Mouse (Mus musculus) megakaryocyte, adult 5-6 weeks (primary cell): ENCODE data around the gene N4bp1. TPM values are rescaled to one million over a fixed set of nuclear protein-coding genes. Genes with fewer than 3 reads are reported as not detected.

Experiments
- ATAC-seq: 2 replicates; pipeline ENCODE4 v1.8.0; 2016; ENCODE audit warnings: mild to moderate bottlenecking, inconsistent platforms; ENCODE audit not compliant: poor library complexity, severe bottlenecking
- total RNA-seq, 2 experiments: library from RNA; stranded (forward) in 1 of 2; stranded (reverse) in 1 of 2; fragments of 153-499, 151-499 nt in 1 of 2; fragments of 221-1000, 200-1000 nt in 1 of 2; gene quantifications; 2 replicates each; pipeline versions ENCODE4 v1.2.3 to v1.2.4; 2015 to 2017

Gene N4bp1
- total RNA-seq, 2 experiments from 2014 or later: 27.2 to 36.1 TPM

DNA sequence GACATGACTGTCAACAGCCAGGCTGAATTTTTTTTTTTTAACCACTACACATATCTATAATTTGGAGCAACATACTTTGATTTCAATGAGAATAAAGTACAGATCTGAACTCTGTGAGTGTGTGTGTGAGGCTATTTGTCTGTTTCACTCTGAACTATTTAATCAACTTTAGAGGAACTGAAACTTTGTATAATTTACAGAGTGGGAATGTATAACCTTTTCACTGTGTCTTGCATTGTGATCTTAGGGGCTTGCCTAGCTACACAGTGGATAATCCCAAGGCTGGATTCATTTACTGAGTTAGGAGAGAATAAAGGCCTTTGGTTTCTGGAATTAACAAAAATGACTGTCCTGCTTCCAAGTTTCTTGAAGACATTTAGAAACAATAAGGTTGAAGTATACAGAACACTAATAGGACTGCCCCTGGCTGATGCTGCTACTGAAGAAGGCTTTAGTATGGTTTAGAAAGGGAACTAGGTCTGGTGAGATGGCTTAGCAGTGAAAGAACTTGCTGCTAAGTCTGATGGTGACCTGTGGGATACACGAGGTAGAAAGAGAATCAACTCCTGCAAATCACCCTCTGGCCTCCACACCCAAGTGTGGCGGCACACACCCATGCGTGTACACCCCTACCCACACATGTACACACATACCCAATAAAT, 22.8 kb downstream of the N4bp1 start:
- ATAC-seq: peak; percentile 74

DNA sequence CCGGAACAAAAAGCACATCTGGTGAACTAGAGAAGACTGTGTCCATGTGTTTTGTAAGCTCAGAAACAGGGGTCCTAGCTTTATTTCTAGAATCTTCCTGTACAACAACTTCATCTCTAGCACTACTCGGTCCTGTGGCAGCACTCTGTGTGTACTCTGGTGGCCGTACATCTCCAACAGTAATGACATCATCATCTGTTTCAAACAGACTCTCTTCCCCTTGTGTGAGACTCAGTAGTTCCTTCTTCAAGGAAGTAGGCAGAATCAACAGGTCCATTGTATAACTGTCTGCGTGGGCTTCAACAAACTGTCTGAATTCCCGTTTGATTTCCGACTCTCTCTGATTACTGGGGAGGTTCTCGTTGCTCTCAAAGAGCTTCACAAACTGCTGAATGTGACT, 23.5 kb downstream of the N4bp1 start:
- peak; percentile 54 for ATAC-seq

DNA sequence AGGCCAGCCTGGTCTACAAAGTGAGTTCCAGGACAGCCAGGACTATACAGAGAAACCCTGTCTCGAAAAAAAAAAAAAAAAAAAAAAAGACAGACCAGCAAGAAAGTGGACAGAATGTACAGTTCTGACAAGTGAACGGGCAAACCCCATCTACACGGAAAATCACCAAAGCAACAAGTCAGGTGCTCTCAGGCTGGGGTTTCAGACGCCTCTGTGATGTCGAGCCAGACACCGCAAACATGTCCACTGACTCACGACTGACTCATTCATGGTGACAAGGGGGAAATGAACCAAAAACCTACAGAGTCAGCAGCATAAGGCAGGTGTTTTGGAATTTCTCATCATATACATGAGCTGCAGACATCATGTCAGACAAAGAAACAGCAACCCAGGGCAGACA, 28.8 kb downstream of the N4bp1 start:
- ATAC-seq: peak; percentile 55

DNA sequence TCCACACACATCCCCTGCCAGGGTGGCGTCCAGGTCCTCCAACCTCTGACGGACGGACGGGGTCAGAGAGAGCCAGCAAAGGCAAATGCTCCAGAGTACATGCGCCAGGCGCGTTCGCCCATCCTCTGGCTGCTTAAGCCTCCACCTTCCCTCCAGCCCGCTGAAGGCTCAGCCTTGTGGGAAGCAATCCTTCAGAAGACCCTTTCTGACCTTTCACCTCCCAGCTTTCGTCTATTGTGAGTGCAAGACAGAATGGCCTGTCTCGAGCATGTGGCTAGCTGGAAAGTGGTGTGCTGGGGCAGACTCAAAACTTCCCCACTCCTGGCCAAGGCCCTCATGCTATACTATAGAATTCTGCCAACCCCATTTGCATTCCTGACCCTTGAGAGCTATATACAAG, 30.4 kb downstream of the N4bp1 start:
- ATAC-seq: no peak

DNA sequence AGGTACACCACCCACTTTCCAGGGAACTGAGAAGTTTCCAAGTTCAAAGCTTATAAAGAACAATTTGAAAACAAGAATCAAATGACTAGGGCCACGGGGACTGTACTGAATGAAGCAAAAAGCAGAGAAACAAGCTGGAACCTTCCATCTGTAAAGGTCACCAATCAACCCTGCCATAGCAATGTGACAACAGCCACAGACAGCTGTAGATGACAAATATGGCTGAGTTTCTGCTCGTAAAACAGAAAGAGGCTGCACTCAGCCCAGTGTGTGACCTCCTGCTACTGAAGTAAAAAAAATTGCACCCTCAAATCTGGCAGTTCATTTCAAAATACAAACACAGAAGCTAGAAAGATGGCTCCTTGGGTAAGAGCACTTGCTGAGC, 31.1 kb downstream of the N4bp1 start:
- ATAC-seq: no peak

DNA sequence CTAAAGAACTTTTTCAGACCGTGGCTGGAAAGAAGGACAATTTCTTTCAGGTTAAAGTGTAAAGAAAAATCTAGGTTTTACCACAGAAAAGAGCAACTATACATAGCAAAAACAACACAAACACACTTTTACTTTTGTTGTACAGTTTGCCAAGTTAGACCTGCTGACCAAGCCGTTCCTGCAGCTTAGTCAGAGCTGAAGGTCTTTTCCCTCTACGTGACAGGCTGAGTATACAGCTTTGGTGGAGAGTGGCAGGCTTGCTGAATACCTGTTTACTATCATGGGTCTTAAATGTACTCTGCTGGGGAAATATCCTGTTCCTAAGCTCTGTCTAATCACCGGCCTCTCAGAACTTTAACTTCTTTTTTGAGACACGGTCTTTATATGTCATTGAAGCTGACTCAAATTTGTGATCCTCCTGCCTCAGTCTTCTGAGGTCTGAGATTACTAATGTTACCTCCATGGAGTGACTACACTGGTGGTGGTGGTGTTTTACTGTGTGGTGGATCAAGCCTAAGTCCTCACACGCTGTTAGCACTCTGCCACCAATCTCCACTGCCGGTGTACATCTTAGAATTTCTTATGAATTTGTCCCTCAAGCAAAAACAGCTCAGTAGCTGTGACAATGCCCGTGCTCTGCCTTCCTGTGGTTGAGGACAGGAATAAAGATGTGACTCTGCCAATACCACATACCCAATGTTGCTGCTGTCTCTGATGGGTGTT, 31.6 kb downstream of the N4bp1 start:
- peak; percentile 17; the same call in 1 of the 2 replicates for ATAC-seq

DNA sequence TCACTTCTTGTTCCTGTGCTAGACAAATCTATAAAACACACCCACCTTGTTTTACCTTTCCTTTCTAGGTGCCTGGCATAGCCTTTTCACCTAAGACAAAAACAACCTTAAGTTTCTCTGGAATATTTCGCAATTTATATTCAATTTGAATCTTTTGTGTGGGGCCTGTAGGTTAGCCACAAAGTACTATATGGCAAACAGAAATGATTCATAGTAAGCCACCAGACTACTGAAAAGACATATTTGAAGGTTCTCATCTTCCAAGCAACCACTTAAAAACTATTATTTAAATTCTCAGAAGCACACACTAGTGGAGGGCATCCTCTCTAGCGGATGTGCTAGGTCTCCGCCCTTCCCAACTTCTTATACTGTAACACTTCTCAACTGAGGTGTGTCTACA, 32.6 kb downstream of the N4bp1 start:
- ATAC-seq: no peak

DNA sequence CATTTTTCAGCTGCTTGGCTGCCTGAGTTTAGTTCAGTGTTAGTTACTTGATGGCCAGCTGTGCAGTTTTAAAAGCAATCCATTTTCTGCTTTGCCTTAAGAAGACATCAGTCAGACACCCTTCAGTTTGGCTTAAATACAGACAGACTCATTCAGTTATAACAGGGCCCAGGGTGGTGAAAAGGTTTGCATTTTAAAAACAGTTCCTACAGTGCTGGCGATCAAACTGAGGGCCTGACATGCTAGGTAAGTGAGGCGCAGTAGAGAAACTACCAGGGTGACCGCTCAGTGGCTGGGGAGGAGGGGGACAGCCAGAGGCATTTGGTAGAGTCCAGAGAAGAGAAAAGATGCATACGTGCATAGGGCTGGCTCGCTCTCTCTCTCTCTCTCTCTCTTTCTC, 36.2 kb downstream of the N4bp1 start:
- no peak for ATAC-seq

DNA sequence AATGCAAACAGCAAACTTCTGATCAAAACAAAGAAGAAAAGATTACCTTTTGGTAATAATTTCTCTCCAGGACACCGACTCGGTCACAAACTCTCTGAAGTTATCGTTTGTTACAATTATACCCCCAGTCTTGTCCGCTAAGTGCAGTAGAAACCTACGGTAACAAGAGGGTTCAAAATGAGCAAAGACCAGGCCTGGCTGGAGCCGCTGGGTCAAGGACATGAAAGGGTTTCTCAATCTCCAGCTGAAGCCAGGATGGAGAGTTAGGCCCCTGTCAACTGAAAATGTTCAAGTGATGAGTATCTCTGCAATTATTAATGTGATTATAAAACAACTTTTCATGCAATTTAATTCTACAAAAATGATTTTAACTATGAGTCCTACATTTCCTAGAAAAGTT, 36.7 kb downstream of the N4bp1 start:
- no peak for ATAC-seq

DNA sequence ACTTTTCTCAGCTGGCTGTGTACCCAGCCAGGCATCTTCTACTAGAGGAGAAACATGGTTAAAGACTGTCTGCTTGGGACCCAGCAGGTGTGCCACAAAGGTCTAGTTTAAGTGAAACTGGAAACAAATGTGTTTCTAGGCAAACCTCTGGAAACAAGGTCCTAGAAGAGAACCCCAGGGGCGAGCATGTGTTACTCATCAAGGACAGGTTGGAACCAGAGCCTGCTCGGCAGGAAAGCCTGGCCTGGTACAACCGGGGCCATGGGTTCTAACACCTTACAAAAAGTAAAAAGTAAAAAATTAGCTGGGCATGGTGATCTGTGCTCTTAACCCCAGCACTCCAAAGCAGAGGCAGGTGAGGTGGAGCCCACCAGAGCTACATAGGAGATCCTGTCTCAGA, 38.0 kb downstream of the N4bp1 start:
- no peak for ATAC-seq

DNA sequence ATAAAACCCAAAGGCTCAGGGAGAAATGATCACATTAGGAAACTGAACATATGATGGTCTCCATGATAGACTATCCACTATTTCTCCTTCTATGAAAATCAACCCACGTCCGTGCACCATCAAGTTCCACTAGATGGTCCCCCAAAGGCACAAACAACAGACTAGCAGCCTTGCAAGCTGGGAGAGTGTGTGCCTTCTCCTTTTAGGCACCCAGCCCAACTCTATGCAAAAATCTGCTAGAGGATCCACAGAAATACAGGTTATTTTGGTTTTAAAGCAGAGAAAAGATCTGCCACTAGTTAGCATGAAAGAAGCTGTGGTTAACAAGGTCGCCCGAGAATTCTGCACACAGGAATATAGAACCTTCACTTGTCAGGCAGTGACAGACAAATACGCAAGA, 39.2 kb downstream of the N4bp1 start:
- no peak for ATAC-seq

DNA sequence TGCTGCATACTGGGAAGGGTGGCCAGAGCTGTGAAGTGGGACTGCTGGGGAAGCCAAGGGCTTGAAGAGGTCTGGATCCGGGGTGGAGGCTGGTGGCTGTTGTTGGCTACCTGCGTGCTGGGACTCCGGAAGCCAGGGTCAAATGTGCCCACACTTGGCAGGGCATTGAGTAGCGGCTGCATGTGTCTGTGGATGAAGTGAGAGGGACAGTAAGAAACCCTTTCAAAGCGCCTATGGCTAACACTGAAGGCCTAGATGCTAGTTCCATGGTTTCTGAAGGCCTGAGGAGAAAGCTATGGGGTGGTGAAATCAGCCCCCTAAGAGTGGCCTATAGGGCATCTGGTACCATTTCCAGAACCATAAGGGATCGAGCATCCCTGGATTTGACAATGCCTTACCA, 40.2 kb downstream of the N4bp1 start:
- ATAC-seq: no peak

DNA sequence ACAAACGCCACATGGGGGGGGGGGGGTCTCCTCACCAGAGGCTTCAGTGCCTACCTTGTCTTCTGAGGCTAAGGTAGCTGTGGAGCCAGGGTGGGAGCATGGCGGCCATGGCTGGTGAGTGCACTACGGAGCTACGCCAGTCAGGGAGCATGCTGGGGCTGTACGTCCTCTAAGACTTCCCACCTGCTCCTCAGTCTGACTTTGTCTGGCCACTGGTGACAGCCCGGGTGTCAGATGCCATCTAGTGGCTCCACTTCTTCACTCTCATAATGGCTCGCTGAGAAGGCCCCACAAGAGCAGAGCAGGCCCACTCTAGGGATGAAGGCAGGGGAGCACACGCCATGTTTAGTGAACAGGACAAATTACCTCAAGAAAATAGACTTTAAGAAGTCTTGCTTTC, 41.2 kb downstream of the N4bp1 start:
- 0 out of 2 replicates have a peak, but pooled peaks have one; percentile 32 for ATAC-seq

DNA sequence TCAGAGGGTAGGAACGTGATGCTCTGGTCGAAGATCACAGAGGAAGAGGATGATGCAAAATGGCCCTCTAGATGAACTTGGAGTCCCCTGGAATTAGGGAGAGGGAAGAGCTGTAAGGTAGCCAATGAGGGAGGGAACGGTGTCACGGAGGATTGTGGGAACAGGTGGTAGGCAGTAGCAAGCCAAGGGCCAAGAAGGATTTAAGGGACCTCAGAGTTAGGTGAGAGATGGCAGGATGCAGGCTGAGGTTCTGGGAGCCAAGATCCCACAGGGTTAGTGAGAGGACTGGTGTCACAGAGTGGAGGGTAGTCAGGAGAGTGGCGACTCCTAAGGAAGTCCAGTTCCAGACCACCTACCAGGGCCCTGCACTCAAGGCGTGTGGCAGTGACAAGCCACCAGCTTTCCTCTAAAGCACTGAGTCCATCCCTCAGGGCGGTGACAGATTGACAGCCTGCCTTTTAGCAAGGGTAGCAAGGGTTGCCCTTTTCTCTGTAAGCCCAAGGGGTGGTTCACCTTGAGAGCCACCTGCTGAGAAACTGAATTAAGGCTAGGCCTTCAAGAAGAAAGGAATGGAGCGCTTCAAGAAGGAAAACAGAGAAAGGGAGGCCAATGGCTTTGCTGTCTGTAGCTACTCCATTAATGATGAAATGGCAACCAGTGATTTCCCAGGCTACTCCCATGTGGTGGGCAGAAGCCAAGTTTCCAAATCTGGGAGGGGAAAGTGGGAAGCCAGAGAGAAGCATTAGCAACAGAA, 43.3 kb downstream of the N4bp1 start:
- no peak for ATAC-seq

DNA sequence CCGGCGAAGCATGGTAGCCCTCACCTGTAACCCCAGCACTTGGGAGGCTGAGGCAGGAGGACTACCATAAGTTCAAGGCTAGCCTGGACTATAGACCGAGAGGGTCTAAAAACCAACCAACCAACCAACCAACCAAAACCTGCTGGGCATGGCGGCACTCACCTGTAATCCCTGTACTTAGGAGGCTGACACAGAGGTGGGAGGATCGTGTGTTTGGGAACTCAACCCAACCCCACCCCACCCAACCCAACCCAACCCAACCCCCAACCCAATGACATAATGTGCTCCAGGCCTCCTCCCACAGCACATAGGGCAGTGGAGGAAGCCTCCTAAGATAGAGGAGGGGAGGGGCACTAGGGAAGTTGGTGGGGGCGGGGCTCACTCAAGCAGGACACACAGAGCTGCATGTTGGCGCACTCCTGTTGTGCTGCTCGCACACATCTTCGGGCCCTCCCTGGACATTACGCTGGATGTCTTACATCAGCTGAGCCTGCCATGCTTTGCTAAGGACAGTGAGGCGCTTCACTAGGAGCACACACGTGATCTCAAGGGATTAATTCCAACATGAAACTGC, 44.9 kb downstream of the N4bp1 start:
- no peak for ATAC-seq

DNA sequence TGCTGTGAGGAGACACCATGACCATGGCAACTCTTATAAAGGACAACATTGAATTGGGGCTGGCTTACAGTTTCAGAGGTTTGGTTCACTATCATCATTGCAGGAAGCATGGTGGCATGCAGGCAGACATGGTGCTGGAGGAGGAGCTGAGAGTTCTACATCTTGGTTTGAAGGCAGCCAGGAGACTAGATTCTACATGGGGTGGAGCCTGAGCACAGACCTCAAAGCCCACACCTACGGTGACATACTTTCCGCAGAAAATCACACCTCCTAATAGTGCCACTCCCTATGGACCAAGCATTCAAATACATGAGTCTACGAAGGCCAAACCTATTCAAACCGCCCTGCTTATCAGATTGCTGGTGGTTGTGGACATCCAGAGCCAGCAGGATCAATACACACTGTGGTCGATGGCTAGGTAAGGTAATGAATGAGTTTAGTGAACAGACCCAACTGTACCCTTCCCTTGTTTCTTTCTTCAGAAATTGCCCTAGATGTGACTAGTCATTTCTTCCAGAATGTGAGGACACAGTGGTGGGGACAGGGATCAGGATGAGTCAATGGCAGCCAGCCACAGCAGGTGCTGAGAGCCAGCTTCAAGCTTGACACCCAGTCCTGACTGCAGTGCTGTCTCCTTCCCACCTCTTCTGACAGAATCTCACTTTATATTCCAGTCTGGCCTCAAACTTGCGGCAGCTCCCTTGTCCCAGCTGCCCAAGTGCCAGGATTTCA, 46.2 kb downstream of the N4bp1 start:
- ATAC-seq: peak; percentile 43; the same call in 1 of the 2 replicates

DNA sequence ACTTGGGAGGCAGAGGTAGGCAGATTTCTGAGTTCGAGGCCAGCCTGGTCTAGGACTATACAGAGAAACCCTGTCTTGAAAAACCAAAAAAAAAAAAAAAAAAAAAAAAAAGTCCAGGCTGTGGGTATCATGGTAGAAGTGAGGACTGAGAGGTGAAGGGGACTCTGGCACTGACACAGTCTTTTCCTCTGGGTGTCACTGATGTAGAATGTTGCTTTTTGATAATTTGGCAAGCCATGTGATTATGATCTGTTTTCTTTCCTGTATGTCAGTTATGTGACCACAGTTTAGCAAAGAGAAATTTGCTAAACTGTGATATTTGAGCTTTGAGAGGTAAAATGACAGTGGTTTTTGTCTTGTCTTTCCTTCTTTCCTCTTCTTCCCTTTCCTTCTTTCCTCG, 47.8 kb downstream of the N4bp1 start:
- ATAC-seq: peak; percentile 54; the same call in 1 of the 2 replicates

DNA sequence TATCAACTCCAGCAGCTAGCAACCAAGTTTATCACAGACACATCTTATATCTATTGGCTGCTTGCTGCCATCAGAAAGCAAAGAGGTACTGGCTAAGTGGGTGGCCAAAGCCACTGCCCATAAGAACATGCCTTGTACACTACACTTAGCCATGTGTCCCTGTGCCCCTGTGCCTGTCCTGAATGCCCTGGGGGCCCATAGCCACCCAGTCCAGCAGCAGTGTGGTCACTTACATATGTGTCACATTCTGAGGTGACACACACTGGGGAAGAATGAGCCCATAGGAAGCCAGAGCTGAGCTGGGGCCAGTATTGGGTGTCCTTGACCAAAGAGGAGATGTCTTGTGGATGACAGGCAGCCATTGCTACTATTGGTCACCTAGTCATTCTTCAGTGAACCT, 49.2 kb downstream of the N4bp1 start:
- ATAC-seq: no peak

DNA sequence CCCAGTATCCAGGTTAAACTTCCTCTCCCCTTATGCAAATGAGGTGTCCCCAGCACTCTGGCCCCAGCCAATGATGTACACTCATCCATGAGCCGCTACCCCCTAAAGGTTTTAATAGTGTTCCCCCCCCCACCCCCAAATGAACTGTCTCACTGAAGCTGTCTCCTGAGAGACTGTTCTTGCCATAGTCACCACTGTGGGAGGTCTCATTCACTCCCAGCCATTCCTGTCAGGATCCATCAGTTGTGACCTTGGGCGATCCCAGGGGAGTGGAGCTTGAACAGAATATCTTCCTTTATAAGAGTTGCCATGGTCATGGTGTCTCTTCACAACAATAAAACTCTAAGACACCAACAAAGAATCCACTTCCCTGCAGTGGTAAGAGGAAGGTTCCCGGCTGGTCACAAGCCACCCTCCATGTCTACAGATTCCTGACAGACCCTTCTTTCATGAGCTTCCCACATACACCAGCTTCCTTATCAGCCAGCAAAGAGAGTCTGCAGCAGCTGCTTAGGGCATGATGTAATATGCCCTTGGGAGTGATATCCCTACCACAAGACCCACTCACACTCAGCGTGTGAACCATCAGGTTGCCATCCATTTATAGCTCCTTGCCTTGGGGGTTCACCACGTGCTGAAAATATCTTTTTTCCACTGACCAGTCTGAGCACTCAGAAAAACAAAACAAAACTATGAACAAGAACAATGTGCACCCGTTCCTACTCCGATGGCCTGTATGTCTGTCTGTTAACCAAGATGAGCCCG, 50.4 kb downstream of the N4bp1 start:
- no peak for ATAC-seq

DNA sequence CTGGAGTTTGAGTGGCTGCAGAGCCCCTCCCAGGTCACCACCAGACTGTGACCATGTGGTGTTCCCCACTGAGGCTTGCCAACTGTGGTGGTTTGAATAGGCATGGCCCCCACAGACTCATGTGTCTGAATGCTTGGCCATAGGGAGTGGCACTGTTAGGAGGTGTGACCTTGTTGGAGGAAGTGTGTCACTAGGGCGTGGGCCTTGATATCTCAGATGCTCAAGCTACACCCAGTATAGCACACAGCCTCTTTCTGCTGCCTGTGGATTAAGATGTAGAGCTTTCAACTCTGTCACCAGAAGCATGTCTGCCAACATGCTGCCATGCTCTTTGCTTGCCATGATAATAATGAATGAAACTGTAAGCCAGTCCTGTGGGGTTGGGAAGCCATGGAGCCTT, 51.1 kb downstream of the N4bp1 start:
- no peak for ATAC-seq
